Mouse (Mus musculus) kidney, embryonic 14.5 days (tissue): Measurements from ENCODE around the gene Rph3al. TPM values are rescaled to one million over a fixed set of nuclear protein-coding genes. Genes with fewer than 3 reads are reported as not detected.

Experiments
- ATAC-seq: fragments of 200-750 bp; cut with Nextera tagmentation; 2 replicates; pipeline ENCODE4 v1.8.0; 2017; ENCODE audit warnings: moderate number of reproducible peaks, mild to moderate bottlenecking, moderate TSS enrichment, moderate library complexity; ENCODE audit not compliant: low FRiP score, low TSS enrichment
- H3K27ac ChIP-seq: fragments of 300-500 bp; sonication (generic); 2 replicates; pipeline ENCODE4 v1.5.1; 2014; ENCODE audit warnings: low read depth, mild to moderate bottlenecking, low read length, moderate library complexity, mixed read lengths
- H3K27me3 ChIP-seq: fragments of 300-500 bp; sonication (generic); 2 replicates; pipeline ENCODE4 v1.6.1; 2014; ENCODE audit warnings: mild to moderate bottlenecking, low read length; ENCODE audit not compliant: control insufficient read depth, insufficient read depth
- H3K36me3 ChIP-seq: fragments of 300-500 bp; sonication (generic); 2 replicates; pipeline ENCODE4 v1.6.1; 2014; ENCODE audit warnings: low read length, mixed read lengths; ENCODE audit not compliant: control insufficient read depth, insufficient read depth
- H3K4me1 ChIP-seq: fragments of 300-500 bp; sonication (generic); 2 replicates; pipeline ENCODE4 v1.6.1; 2014; ENCODE audit warnings: low read length, mixed read lengths; ENCODE audit not compliant: control insufficient read depth, insufficient read depth
- H3K4me2 ChIP-seq: fragments of 300-500 bp; sonication (generic); replicated peaks from 2 replicates; pipeline ENCODE4 v1.6.1; 2014; ENCODE audit warnings: low read depth, mild to moderate bottlenecking, low read length
- H3K4me3 ChIP-seq: fragments of 300-500 bp; sonication (generic); 2 replicates; pipeline ENCODE4 v1.5.1; 2014; ENCODE audit warnings: mild to moderate bottlenecking, low read length
- H3K9ac ChIP-seq: fragments of 300-500 bp; sonication (generic); 2 replicates; pipeline ENCODE4 v1.6.1; 2014; ENCODE audit warnings: low read depth, mild to moderate bottlenecking, low read length, moderate library complexity
- H3K9me3 ChIP-seq: fragments of 300-500 bp; sonication (generic); 2 replicates; pipeline ENCODE4 v1.6.1; 2016; ENCODE audit warnings: low read length; ENCODE audit not compliant: control insufficient read depth
- WGBS: fragments of 180-500 bp; shearing (Covaris S2); extraction: QIAGEN DNeasy Blood & Tissue Kit; methylation state at CpG from one replicate; pipeline ENCODE4 v1.1.7; 2014; 5-methylcytosine and 5-hydroxymethylcytosine counted together
- polyA plus RNA-seq: library from polyadenylated mRNA; unstranded; fragments of >200 nt; fragmentation: Nextera tagmentation; extraction: Ambion mirVana; gene quantifications from 2 replicates; pipeline ENCODE4 v1.2.1, GENCODE M21; 2014

Gene Rph3al
- polyA plus RNA-seq, 1 experiment from 2014 or later, result 13.1 TPM

DNA sequence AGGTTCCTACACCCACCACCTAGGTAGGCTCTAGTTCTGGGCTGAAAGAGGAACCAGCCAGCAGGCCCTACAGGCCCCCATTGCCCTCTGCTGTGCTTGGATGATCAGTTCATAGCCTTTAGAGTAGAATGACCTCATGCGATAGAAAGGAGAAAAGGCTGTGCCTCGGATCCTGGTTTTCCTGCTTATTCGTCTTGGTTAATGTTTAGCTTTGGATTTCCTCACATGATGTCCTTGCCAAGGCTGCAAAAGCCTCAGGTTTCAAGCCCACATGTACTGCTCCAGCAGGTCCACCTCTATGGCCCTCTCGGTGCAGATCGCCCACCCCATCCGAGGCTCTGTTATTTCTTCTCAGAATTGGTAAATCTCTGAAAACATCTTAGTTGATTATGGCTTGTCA, 33.2 kb downstream of the Rph3al start:
- H3K27me3 ChIP-seq, result no peaks in the 10 kb centered on the region
- H3K9me3 ChIP-seq, result peaks cover 3% of the 10 kb centered on the region; the same call in 1 of the 2 replicates
- peak overlapping the region; percentile 24 for H3K4me2 ChIP-seq
- H3K36me3 ChIP-seq, result no peaks in the 10 kb centered on the region
- peak overlapping the region; percentile 87 for H3K27ac ChIP-seq
- H3K4me3 ChIP-seq, result no peak overlapping the region
- H3K4me1 ChIP-seq, result peaks cover 34% of the 10 kb centered on the region
- H3K9ac ChIP-seq, result no peak overlapping the region
- peak; percentile 67 for ATAC-seq
- WGBS, result 25% methylated on average over 6 of the region's 6 CpGs

DNA sequence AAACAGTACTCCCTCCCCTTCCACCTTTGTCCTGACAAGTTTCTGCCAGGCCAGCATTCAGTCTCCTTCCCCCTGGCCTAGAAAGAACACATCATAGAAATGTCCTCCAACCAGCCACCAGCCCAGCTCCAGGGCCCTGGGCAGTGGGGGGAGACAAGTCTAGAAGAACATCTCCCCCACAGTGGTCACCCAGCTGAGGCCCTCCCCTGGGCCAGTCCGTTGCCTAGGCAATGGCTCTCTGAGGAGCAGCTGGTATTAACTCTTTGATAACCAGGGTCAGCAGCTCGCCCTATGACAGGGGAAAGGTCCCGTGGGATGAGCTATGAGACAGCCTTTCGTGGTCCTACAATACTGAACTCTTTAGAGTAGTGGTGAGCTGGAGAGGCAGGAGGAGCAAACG, 33.7 kb downstream of the Rph3al start:
- peak overlapping the region; percentile 24 for H3K4me2 ChIP-seq
- peak; percentile 78 for ATAC-seq
- no peak overlapping the region for H3K4me3 ChIP-seq

DNA sequence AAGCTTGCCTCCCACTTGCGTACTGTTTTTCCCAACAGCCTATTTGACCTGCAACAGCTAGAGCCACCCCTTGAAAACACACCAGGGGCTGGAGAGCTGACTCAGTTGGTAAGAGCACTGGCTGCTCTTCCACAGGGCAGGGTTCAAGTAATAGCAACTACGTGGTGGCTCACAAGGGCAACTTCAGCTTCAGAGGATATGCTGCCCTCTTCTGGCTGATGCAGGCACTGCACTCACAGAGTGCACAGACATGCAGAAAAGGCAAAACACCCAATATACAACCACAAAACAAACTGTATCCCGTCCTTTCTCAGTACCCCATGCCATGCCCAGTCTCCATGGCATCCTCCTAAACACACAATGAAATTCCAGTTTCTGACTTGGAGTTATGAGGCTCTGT, 34.7 kb downstream of the Rph3al start:
- H3K27me3 ChIP-seq, result no peaks in the 10 kb centered on the region
- H3K4me2 ChIP-seq, result no peak overlapping the region
- ATAC-seq, result no peak
- peaks cover 3% of the 10 kb centered on the region; the same call in 1 of the 2 replicates for H3K9me3 ChIP-seq
- peaks cover 34% of the 10 kb centered on the region for H3K4me1 ChIP-seq
- no peak overlapping the region for H3K9ac ChIP-seq
- WGBS, result 80% methylated on average over 3 of the region's 3 CpGs
- no peaks in the 10 kb centered on the region for H3K36me3 ChIP-seq
- H3K4me3 ChIP-seq, result no peak overlapping the region
- peak overlapping the region; percentile 87 for H3K27ac ChIP-seq

More for the DNA sequence above, 33.7 kb downstream of the Rph3al start:
- Histone ChIP-seq H3K4me1 (peaks cover 34% of the 10 kb centered on the region), H3K27me3 (no peaks in the 10 kb centered on the region), H3K9ac (peak overlapping the region; percentile 37; the same call in 1 of the 2 replicates), H3K36me3 (no peaks in the 10 kb centered on the region), H3K9me3 (peaks cover 3% of the 10 kb centered on the region; the same call in 1 of the 2 replicates), H3K27ac (peak overlapping the region; percentile 87)
- 18% methylated on average over 5 of the region's 5 CpGs for WGBS

GRCm38 (mm10) chr11:75901339-75901738, 36.9 kb downstream of the Rph3al start:
- Histone ChIP-seq H3K4me1 (peaks cover 23% of the 10 kb centered on the region), H3K4me3 (no peak overlapping the region), H3K27ac (no peak overlapping the region), H3K4me2 (no peak overlapping the region), H3K9ac (no peak overlapping the region), H3K27me3 (no peaks in the 10 kb centered on the region), H3K9me3 (peaks cover 3% of the 10 kb centered on the region; the same call in 1 of the 2 replicates), H3K36me3 (no peaks in the 10 kb centered on the region)
- 74% methylated on average over 6 of the region's 6 CpGs for WGBS
- ATAC-seq, result no peak

DNA sequence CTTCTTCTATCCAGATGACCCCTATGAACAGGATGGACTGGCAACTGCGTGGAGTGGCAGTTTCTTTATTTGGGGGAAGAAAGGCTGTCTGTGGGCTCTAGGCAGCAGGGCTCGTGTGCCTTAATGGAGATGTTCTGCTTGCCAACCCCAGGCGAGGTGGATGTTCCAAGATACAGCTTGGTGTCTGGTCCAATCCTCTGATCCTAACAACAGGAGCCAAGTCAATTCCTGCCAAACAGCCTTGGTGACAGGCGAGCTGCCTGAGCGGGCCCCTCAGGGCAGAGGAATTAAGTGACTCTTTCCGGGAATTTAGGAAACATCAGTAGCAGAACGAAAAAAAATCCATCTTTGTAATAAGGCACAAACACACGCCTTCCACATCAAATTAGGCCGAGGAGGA, 38.6 kb downstream of the Rph3al start:
- Histone ChIP-seq H3K9ac (no peak overlapping the region), H3K9me3 (peaks cover 3% of the 10 kb centered on the region; the same call in 1 of the 2 replicates), H3K27ac (no peak overlapping the region), H3K4me2 (no peak overlapping the region), H3K4me1 (peaks cover 7% of the 10 kb centered on the region), H3K27me3 (no peaks in the 10 kb centered on the region), H3K36me3 (no peaks in the 10 kb centered on the region), H3K4me3 (no peak overlapping the region)
- ATAC-seq, result no peak
- 62% methylated on average over 9 of the region's 9 CpGs for WGBS

- Histone ChIP-seq H3K36me3 (no peaks in the 10 kb centered on the region), H3K9me3 (peaks cover 3% of the 10 kb centered on the region; the same call in 1 of the 2 replicates), H3K4me3 (no peak overlapping the region), H3K9ac (no peak overlapping the region), H3K27me3 (no peaks in the 10 kb centered on the region), H3K4me2 (no peak overlapping the region), H3K27ac (no peak overlapping the region), H3K4me1 (no peaks in the 10 kb centered on the region)
- WGBS, result 91% methylated on average over 9 of the region's 9 CpGs
- ATAC-seq, result no peak
These were observed 39.7 kb downstream of the Rph3al start for GRCm38 (mm10) chr11:75898532-75898931.

DNA sequence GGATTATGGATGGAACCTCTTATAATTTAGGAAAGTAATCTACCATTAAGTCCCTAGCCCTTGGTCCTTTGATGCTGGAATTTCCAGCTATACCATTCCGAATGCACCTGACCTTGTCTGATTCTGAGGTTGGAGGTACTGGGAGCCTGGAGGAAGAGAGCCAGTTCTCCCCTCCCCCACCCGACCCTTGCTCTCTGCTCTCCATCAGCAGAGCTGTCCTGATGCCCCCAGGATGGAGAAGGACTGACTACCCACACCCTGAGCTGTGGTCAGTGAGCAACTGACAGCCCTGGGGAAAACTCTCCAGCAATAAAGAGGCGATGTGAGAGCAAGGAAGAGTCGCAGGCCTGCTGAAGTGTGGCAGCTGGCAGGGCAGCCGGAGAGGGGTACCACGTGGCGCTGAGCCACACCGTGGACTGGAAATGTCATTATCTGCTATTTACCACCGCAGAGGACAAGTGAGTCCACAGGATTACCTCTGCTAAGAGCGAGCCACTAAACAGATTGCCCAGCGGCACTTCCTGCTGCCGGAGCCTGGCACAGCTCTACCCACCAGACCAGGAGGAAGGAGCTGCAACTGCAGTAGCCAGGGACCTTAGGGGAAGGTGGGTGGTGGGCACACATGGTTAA, 43.3 kb downstream of the Rph3al start:
- no peak overlapping the region for H3K9ac ChIP-seq
- no peaks in the 10 kb centered on the region for H3K9me3 ChIP-seq
- no peaks in the 10 kb centered on the region for H3K27me3 ChIP-seq
- peak; percentile 39; the same call in 1 of the 2 replicates for ATAC-seq
- no peak overlapping the region for H3K4me3 ChIP-seq
- H3K36me3 ChIP-seq, result no peaks in the 10 kb centered on the region
- no peak overlapping the region for H3K4me2 ChIP-seq
- WGBS, result 67% methylated on average over 12 of the region's 12 CpGs
- no peak overlapping the region for H3K27ac ChIP-seq
- no peaks in the 10 kb centered on the region for H3K4me1 ChIP-seq

- Histone ChIP-seq H3K27me3 (no peaks in the 10 kb centered on the region), H3K4me2 (no peak overlapping the region), H3K4me1 (no peaks in the 10 kb centered on the region), H3K27ac (no peak overlapping the region), H3K4me3 (no peak overlapping the region), H3K36me3 (no peaks in the 10 kb centered on the region), H3K9ac (no peak overlapping the region), H3K9me3 (no peaks in the 10 kb centered on the region)
- WGBS, result 66% methylated on average over 2 of the region's 2 CpGs
- ATAC-seq, result no peak
These were observed 44.3 kb downstream of the Rph3al start for GRCm38 (mm10) chr11:75893956-75894355.

DNA sequence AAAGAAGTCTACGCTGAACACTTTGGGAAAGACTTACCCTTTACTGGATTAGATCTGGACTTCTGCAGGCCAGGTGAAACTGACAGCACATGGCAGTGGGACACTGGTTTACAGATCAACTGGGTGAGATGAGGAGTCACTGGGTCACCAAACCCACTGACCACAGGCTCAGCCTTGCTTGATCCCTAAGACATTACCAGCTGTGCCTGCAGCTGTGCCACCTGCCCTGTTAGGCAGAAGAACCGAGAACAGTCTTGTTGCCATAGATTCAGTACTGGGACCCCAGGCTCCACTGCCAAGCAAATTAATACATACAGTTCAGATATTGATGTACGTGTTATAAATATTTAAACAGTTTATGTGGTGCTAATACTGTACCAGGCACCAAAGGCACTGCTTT, 50.9 kb downstream of the Rph3al start:
- WGBS, result 83% methylated on average over 3 of the region's 3 CpGs
- ATAC-seq, result no peak
- H3K36me3 ChIP-seq, result no peaks in the 10 kb centered on the region

More for the DNA sequence above, 50.9 kb downstream of the Rph3al start:
- no peaks in the 10 kb centered on the region for H3K9me3 ChIP-seq
- no peak overlapping the region for H3K27ac ChIP-seq
- H3K4me2 ChIP-seq, result no peak overlapping the region
- no peak overlapping the region for H3K4me3 ChIP-seq
- H3K4me1 ChIP-seq, result no peaks in the 10 kb centered on the region
- H3K27me3 ChIP-seq, result no peaks in the 10 kb centered on the region
- no peak overlapping the region for H3K9ac ChIP-seq
